Mouse (Mus musculus) heart, embryonic 13.5 days (tissue): ENCODE data around the gene Mat2b. TPM values are rescaled to one million over a fixed set of nuclear protein-coding genes. Genes with fewer than 3 reads are reported as not detected.

ENCODE experiments used
- ATAC-seq: fragments of 200-750 bp; cut with Nextera tagmentation; 2 replicates; pipeline ENCODE4 v1.8.0; 2017; ENCODE audit warnings: moderate TSS enrichment; ENCODE audit not compliant: insufficient number of reproducible peaks, low FRiP score, low TSS enrichment; ENCODE audit errors: extremely low read depth
- H3K27ac ChIP-seq: fragments of 300-500 bp; sonication (generic); replicated peaks from 2 replicates; pipeline ENCODE4 v1.5.1; 2015; ENCODE audit warnings: moderate library complexity, mild to moderate bottlenecking, inconsistent platforms
- H3K27me3 ChIP-seq: fragments of 300-500 bp; sonication (generic); replicated peaks from 2 replicates; pipeline ENCODE4 v1.6.1; 2015; ENCODE audit warnings: mild to moderate bottlenecking, inconsistent platforms
- H3K36me3 ChIP-seq: fragments of 300-500 bp; sonication (generic); 2 replicates; pipeline ENCODE4 v1.6.1; 2015; ENCODE audit warnings: mild to moderate bottlenecking, inconsistent platforms
- H3K4me1 ChIP-seq: fragments of 300-500 bp; sonication (generic); 2 replicates; pipeline ENCODE4 v1.6.1; 2015; ENCODE audit warnings: inconsistent platforms
- H3K4me2 ChIP-seq: fragments of 300-500 bp; sonication (generic); 2 replicates; pipeline ENCODE4 v1.6.1; 2015; ENCODE audit warnings: inconsistent platforms, mild to moderate bottlenecking, moderate library complexity
- H3K4me3 ChIP-seq: fragments of 300-500 bp; sonication (generic); 2 replicates; pipeline ENCODE4 v1.5.1; 2015; ENCODE audit warnings: moderate library complexity, mild to moderate bottlenecking, inconsistent platforms
- H3K9ac ChIP-seq: fragments of 300-500 bp; sonication (generic); 2 replicates; pipeline ENCODE4 v1.6.1; 2015; ENCODE audit warnings: inconsistent platforms, mild to moderate bottlenecking, moderate library complexity
- H3K9me3 ChIP-seq: fragments of 300-500 bp; sonication (generic); 2 replicates; pipeline ENCODE4 v1.6.1; 2016; ENCODE audit warnings: inconsistent platforms
- WGBS: fragments of 180-500 bp; shearing (Covaris S2); methylation state at CpG from one replicate; pipeline ENCODE4 v1.1.7; 2015; ENCODE audit warnings: mixed read lengths; 5-methylcytosine and 5-hydroxymethylcytosine counted together
- polyA plus RNA-seq: library from polyadenylated mRNA; unstranded; fragments of >200 nt; fragmentation: Nextera tagmentation; extraction: Ambion mirVana; gene quantifications from 2 replicates; pipeline ENCODE4 v1.2.1, GENCODE M21; 2015

Gene Mat2b
- polyA plus RNA-seq, 1 experiment from 2014 or later, result 106 TPM

DNA sequence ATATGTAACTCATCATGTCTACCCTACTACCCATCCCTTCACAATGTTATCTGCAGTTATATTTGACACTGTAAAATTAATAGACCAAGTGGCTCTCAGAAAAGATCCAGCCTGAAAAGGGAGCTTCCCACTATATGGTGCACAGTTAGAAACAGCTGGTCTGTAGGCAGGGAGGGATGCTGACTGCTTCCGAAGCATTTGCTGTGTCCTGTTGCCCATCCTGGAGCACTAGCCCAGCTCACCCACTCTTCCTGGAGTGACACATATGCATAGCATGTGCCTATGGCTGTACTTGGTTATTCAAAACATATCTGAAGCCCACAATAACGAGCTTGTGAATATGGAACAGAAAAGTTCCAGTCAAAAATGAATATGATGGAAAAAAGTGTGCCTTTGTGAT lies 47.8 kb downstream of the Mat2b start:
- Histone ChIP-seq H3K4me3 (no peak overlapping the region), H3K36me3 (no peaks in the 10 kb centered on the region), H3K4me1 (no peaks in the 10 kb centered on the region), H3K9ac (no peak overlapping the region), H3K27ac (no peak overlapping the region), H3K4me2 (no peak overlapping the region), H3K9me3 (no peaks in the 10 kb centered on the region), H3K27me3 (no peaks in the 10 kb centered on the region)
- 53% methylated on average over 2 of the region's 2 CpGs for WGBS
- ATAC-seq, result no peak

Other genes with a start within 250 kb of the Mat2b start
- gene Hmmr, start 38.2 kb upstream of the Mat2b start, polyA plus RNA-seq, result 45.6 and 48.9 TPM in 2 replicates
- 102 and 106 TPM in 2 replicates for gene Nudcd2, start 38.5 kb upstream of the Mat2b start, polyA plus RNA-seq
- gene Ccng1, start 60.1 kb upstream of the Mat2b start, polyA plus RNA-seq, result 119 and 122 TPM in 2 replicates